Mouse (Mus musculus) bone marrow macrophage, adult 2 months (primary cell): ENCODE measurements around the gene Nt5c1b. TPM values are rescaled to one million over a fixed set of nuclear protein-coding genes. Genes with fewer than 3 reads are reported as not detected.

Source experiments
- H3K27ac ChIP-seq: 2 replicates; pipeline ENCODE4 v1.5.1; 2012; ENCODE audit warnings: low read depth, low read length; ENCODE audit not compliant: insufficient read depth
- H3K4me1 ChIP-seq: 2 replicates; pipeline ENCODE4 v1.6.1; 2012; ENCODE audit warnings: low read length; ENCODE audit not compliant: control insufficient read depth, insufficient read depth
- H3K4me3 ChIP-seq: 2 replicates; pipeline ENCODE4 v1.5.1; 2012; ENCODE audit warnings: mild to moderate bottlenecking, low read length, moderate library complexity; ENCODE audit not compliant: insufficient read depth
- CTCF ChIP-seq: IDR thresholded peaks from 2 replicates; pipeline ENCODE4 v1.5.1; 2012; ENCODE audit warnings: low read depth, mild to moderate bottlenecking, low read length, moderate library complexity
- POLR2A ChIP-seq: IDR thresholded peaks from 2 replicates; pipeline ENCODE4 v1.6.1; 2012; ENCODE audit warnings: mild to moderate bottlenecking, low read depth, low read length, borderline replicate concordance
- polyA plus RNA-seq: library from polyadenylated mRNA; stranded (reverse); fragments of >200 nt; gene quantifications from 2 replicates; pipeline ENCODE4 v1.2.4, GENCODE M21; 2012; ENCODE audit not compliant: missing spikeins, insufficient read depth, insufficient read length

Nt5c1b gene
- polyA plus RNA-seq, result not detected in 2 replicates

DNA sequence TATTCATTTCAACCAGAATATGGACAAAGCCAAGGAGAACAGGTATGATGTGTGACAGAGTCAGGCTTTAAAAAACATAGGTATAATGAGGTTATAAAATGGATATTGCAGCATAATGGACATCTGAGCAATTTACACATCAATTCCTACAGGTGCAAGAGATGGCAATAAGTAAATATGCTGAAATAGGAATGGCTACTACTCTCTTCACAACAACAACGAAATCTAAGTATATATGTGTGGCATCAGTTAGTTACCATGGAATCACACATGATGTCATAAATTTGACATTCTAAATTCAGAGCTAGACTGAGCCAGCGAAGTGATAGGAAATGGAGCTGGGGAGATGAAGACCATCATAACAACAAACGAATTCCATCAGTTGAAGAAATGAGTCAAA lies at the start of gene Nt5c1b:
Gene Nt5c1b, plus strand, starts transcription at position 301 of the 400 bp plus-strand sequence.
- no peaks in the 10 kb centered on the region for H3K4me1 ChIP-seq
- no peak within 1 kb of the TSS for H3K27ac ChIP-seq
- H3K4me3 ChIP-seq, result no peak within 1 kb of the TSS
- no peak for TF ChIP-seq CTCF
- no peak for TF ChIP-seq POLR2A

DNA sequence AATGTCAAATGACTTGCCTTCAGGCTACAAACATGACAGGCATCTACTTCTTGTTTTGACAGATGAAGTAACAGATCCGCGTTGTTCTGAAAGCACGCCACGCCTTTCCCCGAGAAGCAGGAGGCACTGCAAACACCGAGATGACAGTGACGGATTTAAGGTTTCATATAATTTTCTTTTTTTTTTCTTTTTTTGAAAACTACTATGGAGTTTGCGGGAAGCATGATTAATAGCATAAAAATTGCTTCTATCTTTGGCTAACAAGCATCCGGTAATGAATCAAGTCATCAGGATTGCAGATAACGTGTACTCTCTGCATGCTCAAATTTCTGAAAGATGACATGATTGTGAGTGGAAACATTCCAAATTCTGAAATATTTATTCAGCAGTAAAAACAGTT lies 42.1 kb upstream of the Nt5c1b start:
- no peaks in the 10 kb centered on the region for H3K4me1 ChIP-seq
- TF ChIP-seq CTCF (no peak), POLR2A (no peak)
- H3K27ac ChIP-seq, result no peak overlapping the region
- H3K4me3 ChIP-seq, result no peak overlapping the region

DNA sequence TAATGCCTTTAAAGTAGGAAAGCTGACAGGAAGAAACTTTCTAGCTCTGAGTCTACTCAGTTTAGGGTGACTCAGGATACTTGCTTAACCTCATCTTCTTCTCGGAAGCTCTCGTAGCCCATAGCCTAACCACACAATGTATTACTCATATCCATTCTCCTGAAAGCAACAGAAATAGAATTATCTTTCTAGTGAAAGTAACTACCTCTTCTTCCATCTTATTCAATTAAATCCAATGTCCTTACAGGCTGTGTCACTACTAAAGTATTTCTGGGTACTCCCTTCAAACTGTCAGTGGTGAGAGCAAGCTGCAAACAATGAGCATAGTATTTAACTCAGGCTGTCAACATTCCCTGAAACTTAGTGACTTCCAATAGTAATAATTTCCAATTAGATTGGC lies 40.3 kb upstream of the Nt5c1b start:
- Histone ChIP-seq H3K4me3 (no peak overlapping the region), H3K27ac (no peak overlapping the region), H3K4me1 (no peaks in the 10 kb centered on the region)
- TF ChIP-seq CTCF (no peak), POLR2A (no peak)

DNA sequence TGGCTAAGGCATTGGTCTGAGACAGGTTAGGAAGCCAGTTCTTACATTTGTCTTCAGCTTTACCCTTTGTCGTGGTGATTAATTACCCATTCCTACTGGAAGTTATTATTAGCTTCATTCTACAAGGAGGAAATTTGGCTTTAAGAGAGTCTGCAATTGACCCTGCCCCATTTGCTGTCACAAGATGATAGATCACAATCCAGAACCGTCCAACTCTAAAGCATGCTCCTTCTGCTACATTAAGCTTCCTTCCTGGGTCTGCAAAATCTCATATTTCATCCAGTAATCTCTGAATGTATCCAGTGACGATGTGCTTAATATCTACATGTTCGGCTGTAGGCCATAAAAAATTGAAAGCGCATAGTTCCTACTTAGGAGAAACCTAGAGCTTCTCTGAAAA lies 29.2 kb upstream of the Nt5c1b start:
- Histone ChIP-seq H3K4me1 (no peaks in the 10 kb centered on the region), H3K4me3 (no peak overlapping the region), H3K27ac (no peak overlapping the region)
- TF ChIP-seq CTCF (no peak), POLR2A (no peak)

DNA sequence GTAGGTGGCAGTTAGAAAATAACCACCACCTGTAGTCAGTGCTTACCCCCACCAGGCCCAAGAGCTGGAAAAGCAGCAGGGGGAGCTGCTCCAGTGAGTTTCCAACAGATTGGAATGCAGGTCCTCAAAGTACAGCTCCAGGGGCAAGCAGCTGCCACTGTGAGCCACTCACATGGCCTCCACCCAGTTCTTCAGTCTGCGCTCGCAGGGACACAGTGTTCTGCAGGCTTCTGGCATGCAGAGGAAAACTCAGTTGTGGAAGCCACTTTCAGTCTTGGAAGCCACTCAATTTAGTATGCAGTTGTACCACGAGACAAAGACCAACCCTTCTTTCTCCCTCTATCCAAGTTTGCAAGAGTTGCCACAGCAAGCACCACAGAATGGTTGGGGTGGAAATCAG lies 19.1 kb upstream of the Nt5c1b start:
- TF ChIP-seq POLR2A (no peak), CTCF (no peak)
- no peak overlapping the region for H3K4me3 ChIP-seq

DNA sequence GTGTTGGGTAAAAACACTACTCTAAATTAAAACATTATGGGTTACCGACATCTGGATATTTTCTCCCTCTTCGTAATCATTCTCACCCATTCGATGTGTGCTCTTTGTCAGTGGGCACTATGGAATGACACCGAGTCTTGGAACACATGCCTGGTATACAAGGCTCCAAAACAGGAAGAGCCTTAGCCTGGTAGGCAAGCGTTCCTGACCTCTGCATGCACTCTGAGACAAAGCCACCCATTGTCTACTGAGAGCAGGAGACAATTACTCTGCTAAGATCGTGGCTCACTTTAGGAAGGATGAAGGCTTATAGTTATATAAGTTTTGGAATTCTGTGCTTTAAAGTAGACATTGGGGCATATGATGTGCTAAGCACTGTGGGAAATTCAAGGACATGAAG lies 12.0 kb upstream of the Nt5c1b start:
- no peak overlapping the region for H3K27ac ChIP-seq
- H3K4me1 ChIP-seq, result no peaks in the 10 kb centered on the region
- TF ChIP-seq CTCF (no peak), POLR2A (no peak)
- H3K4me3 ChIP-seq, result no peak overlapping the region

More for the DNA sequence above, 19.1 kb upstream of the Nt5c1b start:
- no peak overlapping the region for H3K27ac ChIP-seq
- no peaks in the 10 kb centered on the region for H3K4me1 ChIP-seq

DNA sequence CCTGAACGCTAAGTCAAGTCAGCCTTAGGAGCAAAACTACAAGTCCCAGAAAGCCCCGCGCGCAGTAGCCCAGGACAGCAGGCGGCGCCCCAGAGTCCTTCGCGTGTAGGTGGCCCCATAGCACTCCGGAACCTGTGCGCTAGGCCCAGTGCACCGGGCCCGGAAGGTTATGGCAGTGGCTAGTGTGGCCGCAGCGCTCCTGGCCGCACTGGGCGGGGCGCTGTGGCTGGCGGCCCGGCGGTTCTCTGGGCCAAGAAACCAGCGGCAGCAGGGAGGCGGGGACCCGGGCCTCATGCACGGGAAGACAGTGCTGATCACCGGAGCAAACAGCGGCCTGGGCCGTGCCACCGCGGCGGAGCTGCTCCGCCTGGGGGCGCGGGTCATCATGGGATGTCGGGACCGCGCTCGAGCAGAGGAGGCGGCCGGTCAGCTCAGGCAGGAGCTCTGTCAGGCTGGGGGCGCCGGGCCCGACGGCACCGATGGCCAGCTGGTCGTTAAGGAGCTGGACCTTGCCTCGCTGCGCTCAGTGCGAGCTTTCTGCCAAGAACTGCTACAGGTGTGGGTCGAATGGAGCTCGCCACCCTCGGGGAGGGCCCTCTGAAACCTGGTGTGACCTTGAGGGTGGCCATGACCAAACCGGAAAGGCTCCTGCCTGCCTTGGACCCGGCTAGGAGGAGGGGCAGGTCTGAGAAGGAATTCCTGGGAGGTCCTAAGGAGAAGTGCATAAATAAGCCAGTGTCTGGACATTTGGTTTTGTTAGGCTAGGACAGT lies 21.1 kb downstream of the Nt5c1b start, which contains the start of gene Rdh14:
Gene Rdh14, plus strand, starts transcription at position 102 of the 771 bp plus-strand sequence.
- Histone ChIP-seq H3K27ac (peak within 1 kb of the TSS; percentile 89), H3K4me1 (peaks cover 2% of the 10 kb centered on the region), H3K4me3 (peak within 1 kb of the TSS; percentile 79)
- TF ChIP-seq CTCF (no peak), POLR2A (peak; percentile 59; the same call in 1 of the 2 replicates)

DNA sequence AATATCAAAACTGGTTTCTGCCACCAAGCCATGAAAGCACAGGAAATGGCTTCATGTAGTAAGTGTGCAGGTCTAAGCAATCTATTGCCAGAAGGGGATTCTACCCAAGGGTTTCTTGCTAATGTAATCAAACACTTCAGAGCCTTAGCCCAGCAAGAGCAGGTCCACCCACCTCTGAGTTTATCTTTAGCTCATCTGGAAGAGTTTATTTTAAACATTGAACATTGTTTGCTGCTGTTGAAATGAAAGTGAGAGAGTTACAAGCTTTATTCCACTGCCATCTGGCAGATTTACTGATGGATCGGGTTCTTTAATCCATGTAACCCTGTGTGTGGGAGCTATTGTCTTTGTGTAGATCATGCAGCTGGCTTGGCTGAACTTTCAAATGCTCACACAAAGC lies 31.0 kb downstream of the Nt5c1b start:
- TF ChIP-seq POLR2A, result no peak
- TF ChIP-seq CTCF, result no peak
- H3K4me3 ChIP-seq, result no peak overlapping the region
- H3K27ac ChIP-seq, result no peak overlapping the region
- H3K4me1 ChIP-seq, result peaks cover 3% of the 10 kb centered on the region

DNA sequence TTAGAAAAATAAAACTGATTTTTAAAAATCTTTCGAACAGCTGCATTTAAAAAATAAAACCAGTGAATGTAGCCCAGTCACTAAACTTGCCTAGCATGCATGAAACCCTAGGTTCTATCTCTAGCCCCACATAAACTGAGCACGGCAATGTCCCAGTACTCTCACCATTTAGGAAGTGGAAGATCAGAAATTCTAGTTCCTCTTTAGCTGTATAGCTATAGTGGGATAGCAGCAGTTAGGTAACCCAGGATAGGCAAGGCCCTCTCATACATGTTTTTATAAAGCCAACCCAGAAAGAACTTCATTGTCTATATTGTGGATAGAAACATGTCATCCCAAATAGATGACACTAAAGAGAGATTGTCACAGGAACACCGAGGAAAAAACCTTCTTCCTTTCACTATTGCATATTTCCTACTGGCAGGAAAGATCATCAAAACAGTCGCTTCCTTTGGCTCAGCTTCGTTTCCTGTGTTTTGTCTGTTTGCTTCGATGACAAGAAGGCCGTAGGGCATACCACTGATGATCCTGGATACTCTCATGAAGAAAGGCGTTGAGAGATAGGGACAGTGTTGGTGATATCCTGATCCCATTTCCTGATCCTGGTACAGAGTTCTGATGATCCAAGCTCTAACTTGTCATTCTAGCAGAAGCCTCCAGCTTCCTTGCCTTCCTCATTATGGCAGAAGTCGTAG lies 32.8 kb downstream of the Nt5c1b start:
- Histone ChIP-seq H3K27ac (no peak overlapping the region), H3K4me1 (peaks cover 3% of the 10 kb centered on the region), H3K4me3 (no peak overlapping the region)
- no peak for TF ChIP-seq POLR2A
- TF ChIP-seq CTCF, result no peak

DNA sequence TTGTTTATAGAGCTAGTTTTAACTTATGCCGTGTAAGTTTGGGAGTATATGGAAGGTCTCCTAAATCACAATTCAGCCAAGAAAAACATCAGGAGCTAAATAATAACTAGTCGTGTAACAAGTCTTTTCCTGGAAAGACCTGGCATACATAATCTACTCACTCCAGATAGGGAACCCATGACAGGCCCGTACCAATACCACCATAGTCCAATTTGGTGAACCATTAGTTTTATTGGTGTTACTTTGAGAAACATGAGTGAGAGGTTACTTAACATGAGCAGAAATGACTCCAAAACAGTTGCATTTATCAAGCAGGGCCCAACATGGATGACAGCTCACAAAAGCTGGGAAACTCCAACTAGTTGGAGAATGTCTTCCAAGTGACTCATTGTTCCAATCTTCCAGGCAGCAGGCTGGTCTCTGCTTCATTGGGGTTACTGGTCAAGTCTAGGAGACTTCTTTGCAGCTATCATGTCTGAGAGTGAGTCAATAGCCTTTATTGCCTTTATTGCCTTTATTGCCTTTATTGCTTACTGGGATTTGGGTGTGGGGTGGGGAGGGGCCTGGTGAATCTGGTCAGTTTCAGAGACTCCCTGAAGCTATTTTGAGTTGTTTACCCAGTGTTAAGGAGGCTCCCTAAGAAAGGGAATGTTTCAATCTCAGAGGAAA lies 40.9 kb downstream of the Nt5c1b start:
- no peak for TF ChIP-seq CTCF
- no peak for TF ChIP-seq POLR2A
- H3K27ac ChIP-seq, result no peak overlapping the region

More for the DNA sequence above, 40.9 kb downstream of the Nt5c1b start:
- Histone ChIP-seq H3K4me3 (no peak overlapping the region), H3K4me1 (peaks cover 3% of the 10 kb centered on the region)
